Mouse (Mus musculus) fibroblast of lung, adult 2 months (primary cell): ENCODE results near the gene Mark4.
A peak's percentile ranks its signal among the peaks of the same experiment; 100 is the strongest.

ENCODE experiments used
- DNase-seq: peaks from one replicate; pipeline ENCODE4 v3.0.0-alpha.2; 2011; ENCODE audit warnings: low read depth

Mark4 gene

DNA sequence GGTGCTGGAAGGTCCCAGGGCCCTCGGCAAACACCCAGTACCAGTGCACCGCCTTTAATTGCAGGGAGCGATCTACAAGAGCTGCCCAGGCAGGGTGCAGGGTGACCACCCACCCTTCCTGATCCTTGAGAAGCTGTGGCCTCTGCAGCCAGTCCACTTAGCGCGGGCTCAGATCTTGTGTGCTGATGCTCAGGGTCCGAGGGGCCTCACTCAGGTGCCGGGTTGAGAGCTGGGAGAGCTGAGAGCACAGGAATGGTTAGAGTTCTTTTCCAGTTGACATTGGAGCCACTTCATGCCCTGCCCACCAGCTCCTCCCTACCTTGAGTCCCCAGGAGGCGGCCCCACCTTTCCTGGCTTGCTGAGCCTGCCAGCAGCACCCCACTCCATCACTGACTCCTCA lies 64.1 kb downstream of the Mark4 start:
- DNase-seq: no peak

DNA sequence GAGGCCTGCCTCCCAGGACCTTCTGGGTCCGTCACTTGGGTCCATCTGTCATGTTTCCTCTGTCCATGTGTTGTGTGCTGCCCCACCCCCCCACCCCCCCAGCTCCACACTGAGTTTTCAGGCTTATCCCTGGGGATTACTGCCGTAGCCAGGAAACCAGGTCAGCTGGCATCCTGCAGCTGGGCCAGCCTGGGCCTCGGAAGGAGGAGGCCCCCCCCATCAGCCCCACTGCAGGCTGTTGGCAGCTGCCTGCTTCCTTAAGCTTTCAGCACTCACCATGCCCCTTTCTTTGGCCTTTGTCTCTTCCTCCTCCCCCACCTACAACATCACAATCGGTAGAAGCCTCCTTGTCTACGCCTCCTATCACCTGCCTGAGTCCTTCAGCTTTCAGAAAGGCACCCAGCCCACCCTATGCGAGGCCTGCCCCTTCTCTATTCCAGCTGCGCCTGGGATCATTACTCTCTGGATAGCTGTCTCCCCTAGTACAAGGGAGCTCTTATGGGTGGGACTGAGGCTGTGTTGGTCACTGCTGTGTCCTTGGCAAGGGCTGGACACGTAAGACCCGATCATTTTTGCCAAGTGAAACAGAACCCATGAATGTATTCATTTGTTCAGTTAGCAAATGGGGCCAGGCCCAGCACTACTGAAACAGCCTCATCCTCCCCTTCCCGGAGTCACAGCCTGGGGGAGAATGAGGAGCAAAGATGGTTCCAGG lies 69.8 kb downstream of the Mark4 start:
- DNase-seq: no peak

DNA sequence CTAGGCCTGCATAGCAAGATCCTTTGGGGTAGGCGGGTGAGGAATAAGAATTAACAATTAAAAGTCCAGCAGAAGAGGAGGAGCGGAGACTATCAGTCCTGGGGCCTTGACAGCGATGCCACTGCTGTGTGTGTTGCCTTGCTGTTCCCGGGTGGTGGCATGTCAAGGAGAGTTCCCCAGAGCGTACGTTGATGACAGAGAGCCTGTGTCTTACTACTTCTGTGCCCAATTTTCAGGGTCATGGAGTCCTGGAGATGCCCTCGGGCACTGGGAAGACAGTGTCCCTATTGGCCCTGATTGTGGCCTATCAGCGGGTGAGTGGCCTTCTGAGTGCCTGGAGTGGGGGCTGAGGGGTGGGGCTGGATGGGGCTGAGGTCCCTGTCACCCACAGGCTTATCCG lies 74.9 kb downstream of the Mark4 start:
- DNase-seq: no peak

DNA sequence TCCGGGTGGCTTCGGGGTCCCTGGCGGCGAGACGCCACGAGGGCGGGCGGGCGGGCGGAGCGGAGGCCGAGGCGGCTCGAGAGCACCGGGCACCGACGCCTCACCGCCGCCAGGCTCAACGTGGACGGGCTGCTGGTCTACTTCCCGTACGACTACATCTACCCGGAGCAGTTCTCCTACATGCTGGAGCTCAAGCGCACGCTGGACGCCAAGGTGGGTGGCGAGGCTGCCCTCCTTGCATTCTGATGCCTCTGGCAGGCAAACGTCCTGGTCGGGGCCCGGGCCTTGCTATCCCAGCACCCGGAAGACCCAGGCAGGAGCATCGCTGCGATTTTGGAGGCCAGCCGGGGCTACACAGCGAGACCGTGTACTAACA lies 76.5 kb downstream of the Mark4 start:
- DNase-seq: no peak

DNA sequence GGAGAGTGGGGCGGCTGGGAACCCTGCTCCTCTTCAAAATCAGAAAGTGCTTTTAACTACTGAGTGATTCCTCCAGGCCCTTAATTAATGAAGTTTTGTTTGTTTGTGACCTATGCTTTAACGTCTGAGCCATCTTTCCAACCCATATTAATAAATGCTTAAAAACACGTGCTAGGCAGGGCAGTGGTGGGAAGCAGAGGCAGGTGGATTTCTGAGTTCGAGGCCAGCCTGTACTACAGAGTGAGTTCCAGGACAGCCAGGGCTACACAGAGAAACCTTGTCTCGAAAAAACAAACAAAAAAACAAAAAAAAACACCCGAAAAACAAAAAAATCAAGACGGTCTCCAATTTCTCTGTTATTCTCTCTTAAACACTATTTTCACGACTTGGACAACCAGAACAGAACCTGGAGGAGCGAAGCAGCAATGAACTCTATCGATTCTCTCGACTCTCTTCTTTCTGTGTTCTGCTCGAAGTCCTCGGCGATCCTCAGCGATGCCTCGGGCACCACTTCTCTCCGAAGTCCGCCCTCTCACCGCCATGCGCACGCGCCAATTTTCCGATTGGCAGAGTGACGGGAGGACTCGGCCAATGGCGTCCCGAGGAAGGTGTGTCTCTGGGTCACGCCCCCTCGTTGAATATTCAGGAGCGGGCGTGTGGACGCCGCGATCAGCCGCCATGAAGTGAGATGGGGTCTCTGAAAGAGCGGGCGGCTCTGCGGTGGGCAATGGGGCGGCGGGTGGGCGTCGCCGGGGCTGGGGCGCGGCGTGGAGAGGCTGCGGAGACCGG lies 77.0 kb downstream of the Mark4 start, which contains the start of gene Ercc2:
TSS of gene Ercc2 (plus strand) at position 634 of the 789 bp plus-strand sequence.
- peak; percentile 98 for DNase-seq

DNA sequence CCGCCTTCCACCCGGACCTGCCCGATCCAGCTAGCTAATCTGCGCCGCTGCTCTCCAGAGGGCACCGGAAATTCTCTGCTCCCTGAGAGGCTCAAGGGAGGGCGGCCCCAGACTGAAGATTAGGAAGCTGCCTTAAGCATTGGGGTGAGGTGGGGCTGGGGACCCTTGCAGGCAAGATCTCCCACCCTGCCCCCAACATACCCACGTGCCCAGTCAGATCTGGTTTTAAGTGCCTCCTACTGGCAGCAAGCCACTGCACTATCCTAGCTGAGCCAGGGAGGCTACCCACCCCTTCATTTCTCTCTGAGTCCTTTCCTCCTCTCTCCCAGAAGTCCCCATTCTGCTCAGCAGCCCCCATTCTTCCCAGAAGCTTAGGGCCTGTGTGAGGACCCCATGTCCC lies 80.6 kb downstream of the Mark4 start:
- no peak for DNase-seq

DNA sequence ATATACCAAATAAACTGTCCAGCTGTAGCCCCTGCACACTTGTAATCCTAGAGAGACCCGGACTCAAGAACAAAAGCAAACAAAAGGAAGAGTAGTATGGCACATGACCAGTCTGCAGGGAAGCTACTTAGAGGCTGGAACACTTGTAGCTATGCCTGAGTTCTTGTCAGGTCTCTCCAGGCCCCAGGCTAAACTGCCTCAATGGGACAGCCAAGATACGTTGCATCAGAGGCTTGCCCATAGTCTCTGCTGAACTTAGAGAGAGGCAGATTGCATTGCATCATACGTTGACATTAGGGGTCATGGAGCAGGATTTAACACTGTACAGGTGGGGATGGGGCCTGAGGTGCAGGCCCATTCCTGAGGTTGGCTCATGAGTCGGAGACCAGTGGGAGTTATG lies 82.6 kb downstream of the Mark4 start:
- no peak for DNase-seq

DNA sequence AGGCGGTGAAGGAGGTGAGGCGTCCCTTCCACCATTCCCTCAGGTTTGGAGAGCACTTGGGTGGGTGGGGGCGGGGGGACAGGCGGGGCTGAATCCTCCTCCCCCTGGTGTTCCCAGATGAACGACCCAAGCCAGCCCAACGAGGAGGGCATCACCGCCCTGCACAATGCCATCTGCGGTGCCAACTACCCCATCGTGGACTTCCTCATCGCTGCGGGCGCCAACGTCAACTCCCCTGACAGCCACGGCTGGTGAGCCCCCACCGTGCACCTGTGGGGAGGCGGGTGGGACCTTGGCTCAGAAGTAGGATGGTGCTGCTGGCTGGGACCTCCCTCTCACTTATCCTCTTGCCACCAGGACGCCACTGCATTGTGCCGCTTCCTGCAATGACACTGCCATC lies 83.3 kb downstream of the Mark4 start:
- DNase-seq: no peak
